Mouse (Mus musculus) heart, adult 2 months (tissue): ENCODE results near the gene Lamb3. TPM values are rescaled to one million over a fixed set of nuclear protein-coding genes. Genes with fewer than 3 reads are reported as not detected.

Source experiments
- DNase-seq, 2 experiments: peaks; one replicate each; pipeline ENCODE4 v3.0.0; 2021
- H3K27ac ChIP-seq: fragments of 200-600 bp; 2 replicates; pipeline ENCODE4 v1.8.1; 2022
- H3K27me3 ChIP-seq: fragments of 200-500 bp; 2 replicates; pipeline ENCODE4 v1.6.1; 2012; ENCODE audit warnings: mild to moderate bottlenecking, low read length, inconsistent platforms, mixed read lengths; ENCODE audit not compliant: control insufficient read depth, insufficient read depth
- H3K36me3 ChIP-seq: fragments of 200-500 bp; 2 replicates; pipeline ENCODE4 v1.6.1; 2012; ENCODE audit warnings: low read length, inconsistent platforms; ENCODE audit not compliant: control insufficient read depth, insufficient read depth
- H3K4me1 ChIP-seq: fragments of 200-500 bp; 2 replicates; pipeline ENCODE4 v1.6.1; 2011; ENCODE audit warnings: low read length; ENCODE audit not compliant: control insufficient read depth, insufficient read depth
- H3K4me3 ChIP-seq: fragments of 200-600 bp; 2 replicates; pipeline ENCODE4 v1.8.1; 2022
- H3K79me2 ChIP-seq: fragments of 200-500 bp; replicated peaks from 2 replicates; pipeline ENCODE4 v1.6.1; 2012; ENCODE audit warnings: mild to moderate bottlenecking, inconsistent platforms, low read length, moderate library complexity, mixed read lengths; ENCODE audit not compliant: control insufficient read depth, insufficient read depth
- H3K9ac ChIP-seq: fragments of 200-500 bp; 2 replicates; pipeline ENCODE4 v1.6.1; 2012; ENCODE audit warnings: low read depth, mild to moderate bottlenecking, control low read depth, inconsistent platforms, low read length, mixed read lengths
- CTCF ChIP-seq: fragments of 200-600 bp; IDR thresholded peaks from 2 replicates; pipeline ENCODE4 v1.8.1; 2022; ENCODE audit warnings: antibody characterized with exemption, mild to moderate bottlenecking, moderate library complexity
- EP300 ChIP-seq: fragments of 200-500 bp; IDR thresholded peaks from 2 replicates; pipeline ENCODE4 v1.6.1; 2011; ENCODE audit warnings: low read depth, low read length, control low read depth; ENCODE audit not compliant: insufficient read depth
- POLR2A ChIP-seq: fragments of 200-500 bp; IDR thresholded peaks from 2 replicates; pipeline ENCODE4 v1.6.1; 2011; ENCODE audit warnings: mild to moderate bottlenecking, low read depth, low read length, control low read depth; ENCODE audit not compliant: insufficient read depth
- WGBS: fragments of 180-500 bp; shearing (Covaris S2); methylation state at CpG from one replicate; pipeline ENCODE4 v1.1.7; 2018; 5-methylcytosine and 5-hydroxymethylcytosine counted together
- intact Hi-C: fragments of 180-260 bp; cut with DNase I; formaldehyde crosslinking; loops from one replicate; pipeline ENCODE4 v1.15.1; 2025
- polyA plus RNA-seq: library from polyadenylated mRNA; depleted of rRNA; stranded (reverse); fragments of >200 nt; gene quantifications from 2 replicates; pipeline ENCODE4 v1.2.3, GENCODE M21; 2012
- total RNA-seq, 2 experiments: library from RNA; stranded (reverse); gene quantifications; 2 replicates each; pipeline ENCODE4 v1.2.3; 2021

Lamb3 gene
- total and polyA plus RNA-seq, 3 experiments = 9.2 to 11.9 (median 11.4) TPM

- Histone ChIP-seq H3K36me3 (no peaks in the 10 kb centered on the region), H3K79me2 (no peaks in the 10 kb centered on the region), H3K27me3 (no peaks in the 10 kb centered on the region), H3K9ac (no peak overlapping the region), H3K4me1 (peaks cover 3% of the 10 kb centered on the region), H3K27ac (no peak overlapping the region), H3K4me3 (no peak overlapping the region)
- peak; percentile 51 to 66 for DNase-seq
- intact Hi-C loops = loop anchor here (2.0 kb wide), 2 partner anchors 35 to 109 kb away; no protein-coding TSS in a partner anchor
- TF ChIP-seq EP300 = 0 out of 2 replicates have a peak, but pooled peaks have one; percentile 48
- TF ChIP-seq POLR2A = no peak
- peak; percentile 86 for TF ChIP-seq CTCF
- 66% methylated on average over 5 of the region's 5 CpGs for WGBS
These were observed 156.3 kb downstream of the Lamb3 start for GRCm38 (mm10) chr1:193363801-193364231.

- H3K9ac ChIP-seq = no peak overlapping the region
- 39% methylated on average over 10 of the region's 10 CpGs for WGBS
- DNase-seq = peak; percentile 42 to 53
- H3K4me1 ChIP-seq = peaks cover 3% of the 10 kb centered on the region
- no peak overlapping the region for H3K4me3 ChIP-seq
- no peaks in the 10 kb centered on the region for H3K27me3 ChIP-seq
- H3K79me2 ChIP-seq = no peaks in the 10 kb centered on the region
- no peaks in the 10 kb centered on the region for H3K36me3 ChIP-seq
- intact Hi-C loops = no loop called here
- H3K27ac ChIP-seq = no peak overlapping the region
- TF ChIP-seq CTCF (no peak), POLR2A (no peak), EP300 (no peak)
These were observed 160.6 kb downstream of the Lamb3 start for GRCm38 (mm10) chr1:193368055-193368454.

DNA sequence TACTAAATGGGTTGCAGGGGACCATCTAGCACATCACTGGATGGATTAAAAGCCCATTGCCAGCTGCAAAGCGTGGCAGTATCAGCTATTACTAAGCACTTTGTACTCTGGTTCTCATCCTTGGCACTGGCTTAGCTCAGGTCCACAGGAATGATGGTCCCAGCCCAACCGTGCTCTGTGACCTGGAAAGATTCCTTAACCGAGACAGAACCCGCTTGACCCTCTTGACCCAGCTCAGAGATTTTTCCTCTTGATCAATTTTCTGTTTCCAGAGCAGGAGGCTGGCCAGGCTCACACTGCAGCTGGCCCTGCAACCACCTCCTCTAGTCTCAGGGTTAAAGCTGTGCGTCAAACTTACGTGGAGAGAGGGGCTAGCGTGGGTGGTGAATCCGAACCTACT lies 161.6 kb downstream of the Lamb3 start:
- Histone ChIP-seq H3K36me3 (no peaks in the 10 kb centered on the region), H3K9ac (no peak overlapping the region), H3K4me3 (no peak overlapping the region), H3K79me2 (no peaks in the 10 kb centered on the region), H3K4me1 (no peaks in the 10 kb centered on the region; the same call in 1 of the 2 replicates), H3K27me3 (no peaks in the 10 kb centered on the region), H3K27ac (no peak overlapping the region)
- no peak for DNase-seq
- no peak for TF ChIP-seq EP300
- no peak for TF ChIP-seq POLR2A
- TF ChIP-seq CTCF = no peak
- 49% methylated on average over 8 of the region's 8 CpGs for whole genome bisulfite sequencing
- intact Hi-C loops = no loop called here

GRCm38 (mm10) chr1:193370096-193370495 lies 162.6 kb downstream of the Lamb3 start, which contains the start of gene Camk1g:
Gene Camk1g (minus strand): TSS chr1:193370298.
- no peak for DNase-seq
- H3K27ac ChIP-seq = no peak within 1 kb of the TSS

GRCm38 (mm10) chr1:193373906-193374413 lies 166.5 kb downstream of the Lamb3 start:
- no peaks in the 10 kb centered on the region for H3K4me1 ChIP-seq
- no peak overlapping the region for H3K9ac ChIP-seq
- H3K36me3 ChIP-seq = no peaks in the 10 kb centered on the region
- no peak overlapping the region for H3K4me3 ChIP-seq
- DNase-seq = no peak
- intact Hi-C loops = loop anchor here (5.0 kb wide), 1 partner anchor 167 kb away; the partner anchor contains the start of gene Lamb3
- no peak overlapping the region for H3K27ac ChIP-seq
- H3K27me3 ChIP-seq = no peaks in the 10 kb centered on the region
- 92% methylated on average over 6 of the region's 6 CpGs for WGBS
- H3K79me2 ChIP-seq = no peaks in the 10 kb centered on the region
- TF ChIP-seq POLR2A (no peak), EP300 (no peak), CTCF (no peak)

More at GRCm38 (mm10) chr1:193370096-193370495, 162.6 kb downstream of the Lamb3 start, which contains the start of gene Camk1g:
- Histone ChIP-seq H3K4me3 (no peak within 1 kb of the TSS), H3K4me1 (no peaks in the 10 kb centered on the region; the same call in 1 of the 2 replicates), H3K36me3 (no peaks in the 10 kb centered on the region), H3K9ac (no peak within 1 kb of the TSS), H3K79me2 (no peaks in the 10 kb centered on the region), H3K27me3 (no peaks in the 10 kb centered on the region)
- no peak for TF ChIP-seq POLR2A
- TF ChIP-seq EP300 = no peak
- TF ChIP-seq CTCF = no peak
- WGBS = 9% methylated on average over 2 of the region's 2 CpGs
- intact Hi-C loops = loop anchor here (5.0 kb wide), 1 partner anchor 163 kb away; the partner anchor contains the start of gene Lamb3

DNA sequence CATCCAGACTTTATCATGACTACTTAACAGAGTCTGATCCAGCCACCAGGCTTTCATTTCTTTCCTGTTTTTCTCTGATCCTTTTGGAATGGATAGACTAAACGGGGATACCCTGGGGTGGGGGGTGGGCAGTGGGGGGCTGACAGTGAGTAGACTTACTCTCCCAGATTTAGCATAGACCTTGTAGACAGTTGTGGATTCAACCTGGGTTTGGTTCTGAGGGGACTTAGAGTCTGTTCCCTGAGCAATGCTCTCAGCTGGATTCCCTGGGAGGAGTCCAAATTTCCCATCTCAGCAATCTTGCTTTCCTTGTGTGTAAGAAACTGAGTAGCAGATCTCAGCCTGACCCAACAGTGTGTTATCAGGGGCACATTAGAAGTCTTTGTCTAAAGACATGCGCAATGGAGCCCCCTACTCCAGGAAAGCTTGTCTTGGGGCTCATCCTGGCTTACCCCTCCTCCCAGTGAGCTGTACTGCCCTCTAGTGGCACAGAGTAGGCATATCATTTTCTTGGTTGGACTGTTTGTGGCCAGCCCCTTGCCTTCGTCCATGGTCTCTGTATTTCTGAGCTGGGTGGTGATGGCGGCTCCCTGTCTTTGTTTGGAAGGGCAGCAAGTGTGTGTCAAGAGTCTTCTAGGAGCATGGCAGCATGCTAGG lies 169.1 kb downstream of the Lamb3 start:
- Histone ChIP-seq H3K27me3 (no peaks in the 10 kb centered on the region), H3K9ac (no peak overlapping the region), H3K4me3 (no peak overlapping the region), H3K27ac (no peak overlapping the region), H3K4me1 (no peaks in the 10 kb centered on the region), H3K79me2 (no peaks in the 10 kb centered on the region), H3K36me3 (no peaks in the 10 kb centered on the region)
- WGBS = 29% methylated on average over 4 of the region's 4 CpGs
- DNase-seq = peak; percentile 31 to 45
- intact Hi-C loops = loop anchor here (2.0 kb wide), 1 partner anchor 122 kb away; no protein-coding TSS in a partner anchor
- TF ChIP-seq EP300 (no peak; the same call in 1 of the 2 replicates), CTCF (peak; percentile 88)
